Mouse (Mus musculus) kidney, postnatal 0 days (tissue): ENCODE data around the gene Dgkh. TPM values are rescaled to one million over a fixed set of nuclear protein-coding genes. Genes with fewer than 3 reads are reported as not detected.

Experiments
- ATAC-seq: fragments of 200-750 bp; cut with Nextera tagmentation; replicated peaks from 2 replicates; pipeline ENCODE4 v1.8.0; 2017; ENCODE audit warnings: low read depth, moderate number of reproducible peaks, moderate TSS enrichment, moderate library complexity; ENCODE audit not compliant: low FRiP score
- DNase-seq: peaks from one replicate; pipeline ENCODE4 v3.0.0-alpha.2; 2016; ENCODE audit warnings: low spot score
- H3K27ac ChIP-seq: fragments of 300-500 bp; sonication (generic); 2 replicates; pipeline ENCODE4 v1.5.1; 2014; ENCODE audit warnings: mild to moderate bottlenecking
- H3K27me3 ChIP-seq: fragments of 300-500 bp; sonication (generic); 2 replicates; pipeline ENCODE4 v1.6.1; 2014; ENCODE audit warnings: low read length, mixed read lengths; ENCODE audit not compliant: insufficient read depth
- H3K36me3 ChIP-seq: fragments of 300-500 bp; sonication (generic); 2 replicates; pipeline ENCODE4 v1.6.1; 2014; ENCODE audit warnings: low read length, mixed read lengths; ENCODE audit not compliant: insufficient read depth
- H3K4me1 ChIP-seq: fragments of 300-500 bp; sonication (generic); replicated peaks from 2 replicates; pipeline ENCODE4 v1.6.1; 2014; ENCODE audit warnings: antibody characterized with exemption, low read length, mixed read lengths; ENCODE audit not compliant: insufficient read depth
- H3K4me2 ChIP-seq: fragments of 300-500 bp; sonication (generic); 2 replicates; pipeline ENCODE4 v1.6.1; 2014; ENCODE audit warnings: mild to moderate bottlenecking, low read length, moderate library complexity, mixed read lengths
- H3K4me3 ChIP-seq: fragments of 300-500 bp; sonication (generic); replicated peaks from 2 replicates; pipeline ENCODE4 v1.5.1; 2014; ENCODE audit warnings: low read depth, low read length
- H3K9ac ChIP-seq: fragments of 300-500 bp; sonication (generic); 2 replicates; pipeline ENCODE4 v1.6.1; 2014; ENCODE audit warnings: low read depth, low read length
- H3K9me3 ChIP-seq: fragments of 300-500 bp; sonication (generic); replicated peaks from 2 replicates; pipeline ENCODE4 v1.6.1; 2016; ENCODE audit warnings: low read length, inconsistent platforms, mixed read lengths
- CTCF ChIP-seq: IDR thresholded peaks from 2 replicates; pipeline ENCODE4 v1.5.1; 2016; ENCODE audit warnings: antibody characterized with exemption, low read depth, mild to moderate bottlenecking, moderate library complexity
- WGBS: fragments of 180-500 bp; shearing (Covaris S2); extraction: QIAGEN DNeasy Blood & Tissue Kit; methylation state at CpG from one replicate; pipeline ENCODE4 v1.1.7; 2014; 5-methylcytosine and 5-hydroxymethylcytosine counted together
- polyA plus RNA-seq: library from polyadenylated mRNA; unstranded; fragments of >200 nt; fragmentation: Nextera tagmentation; extraction: Ambion mirVana; gene quantifications from 2 replicates; pipeline ENCODE4 v1.2.1, GENCODE M21; 2015

The Dgkh gene
- polyA plus RNA-seq, 1 experiment from 2014 or later, result 2.2 TPM

DNA sequence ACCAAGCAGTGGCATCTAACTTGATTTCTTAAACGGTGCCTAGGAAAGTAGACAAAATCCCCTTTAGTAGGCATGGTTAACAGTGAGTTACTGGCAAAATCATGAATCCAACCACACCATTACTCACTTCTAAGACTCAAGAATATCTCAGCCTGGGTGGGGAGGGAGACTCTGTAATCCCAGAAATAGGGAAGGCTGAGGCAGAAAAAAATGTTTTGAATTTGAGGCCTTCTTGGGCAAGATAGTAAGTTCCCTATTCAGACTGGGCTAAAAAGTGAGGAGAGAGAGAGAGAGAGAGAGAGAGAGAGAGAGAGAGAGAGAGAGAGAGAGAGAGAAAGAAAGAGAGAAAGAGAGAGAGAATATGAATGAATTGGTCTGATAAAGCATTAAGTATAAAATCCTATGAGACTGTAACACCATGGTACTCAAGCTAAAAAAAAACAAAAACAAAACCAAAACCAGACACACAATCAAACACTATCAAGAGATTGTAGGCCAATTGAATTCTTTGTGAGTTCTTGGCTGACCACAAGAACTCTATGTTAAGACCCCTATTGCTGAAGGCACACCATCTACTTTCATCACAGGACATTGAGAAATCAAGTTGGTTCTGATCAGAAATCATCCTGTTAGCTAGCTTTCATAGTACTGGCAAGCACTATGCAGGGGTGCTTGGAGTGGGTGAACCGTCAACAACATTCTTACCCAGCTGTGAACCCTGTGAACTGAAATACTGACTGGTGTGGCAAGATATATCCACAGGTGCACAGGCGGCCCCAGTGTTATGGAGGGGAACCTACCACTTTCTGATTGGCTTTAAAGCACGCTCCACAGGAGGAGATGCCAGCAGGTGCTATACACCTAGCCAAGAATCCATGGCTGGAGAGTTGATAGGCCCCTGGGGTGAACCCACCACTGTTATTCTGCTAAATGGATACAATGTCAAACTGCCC lies 101.4 kb downstream of the Dgkh start:
- Histone ChIP-seq H3K4me2 (no peak overlapping the region), H3K9me3 (no peaks in the 10 kb centered on the region), H3K27ac (no peak overlapping the region), H3K27me3 (no peaks in the 10 kb centered on the region), H3K9ac (no peak overlapping the region), H3K36me3 (no peaks in the 10 kb centered on the region), H3K4me1 (no peaks in the 10 kb centered on the region), H3K4me3 (no peak overlapping the region)
- no peak for ATAC-seq
- no peak for TF ChIP-seq CTCF
- DNase-seq, result no peak
- 91% methylated on average over 4 of the region's 4 CpGs for WGBS

DNA sequence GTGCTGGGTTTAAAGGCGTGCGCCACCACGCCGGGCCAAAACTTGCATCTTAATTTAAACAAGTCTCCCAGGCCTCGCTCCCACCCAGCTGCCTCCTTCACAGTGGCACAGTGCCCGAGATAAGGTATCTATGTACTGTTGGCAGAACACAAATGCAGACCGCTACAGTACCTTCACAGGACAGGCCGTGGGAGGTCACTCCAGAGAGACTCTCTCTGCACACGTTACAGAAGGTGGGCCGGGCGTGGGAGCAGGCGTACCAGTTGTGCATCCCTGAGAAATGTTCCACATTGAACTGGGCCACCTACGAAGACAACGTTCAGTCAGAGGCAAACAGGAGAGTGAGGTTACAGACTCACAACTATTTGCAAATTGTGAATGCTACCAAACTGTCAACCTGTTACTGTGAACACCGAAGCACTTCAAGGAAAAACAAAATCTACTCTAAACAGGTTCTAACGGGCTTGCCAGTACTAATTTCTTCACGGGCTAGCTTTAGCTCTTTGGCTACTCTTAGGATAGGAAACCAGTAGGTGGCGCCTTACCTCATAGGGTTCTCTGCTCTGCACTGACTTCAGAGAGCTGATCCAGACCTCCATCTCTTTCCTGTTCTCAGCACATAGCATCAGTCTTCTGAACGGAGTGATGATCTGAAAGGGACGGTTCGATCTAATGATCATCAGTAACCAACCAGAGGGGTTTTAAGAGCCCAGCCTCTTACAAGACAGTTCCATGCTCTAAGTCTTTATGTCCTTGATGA lies 104.9 kb downstream of the Dgkh start:
- Histone ChIP-seq H3K9ac (no peak overlapping the region), H3K9me3 (no peaks in the 10 kb centered on the region), H3K4me2 (no peak overlapping the region), H3K4me1 (no peaks in the 10 kb centered on the region), H3K27ac (no peak overlapping the region), H3K36me3 (peaks cover 8% of the 10 kb centered on the region; the same call in 1 of the 2 replicates), H3K4me3 (no peak overlapping the region), H3K27me3 (no peaks in the 10 kb centered on the region)
- peak; percentile 50; the same call in 1 of the 2 replicates for TF ChIP-seq CTCF
- ATAC-seq, result no peak
- 86% methylated on average over 21 of the region's 21 CpGs for WGBS
- DNase-seq, result peak; percentile 18

GRCm38 (mm10) chr14:78618883-78619295 lies 113.7 kb downstream of the Dgkh start:
- ATAC-seq (no peak), DNase-seq (no peak)
- WGBS, result 81% methylated on average over 9 of the region's 9 CpGs
- H3K4me1 ChIP-seq, result no peaks in the 10 kb centered on the region
- no peaks in the 10 kb centered on the region for H3K27me3 ChIP-seq
- no peak for TF ChIP-seq CTCF
- no peak overlapping the region for H3K9ac ChIP-seq
- H3K27ac ChIP-seq, result no peak overlapping the region
- H3K4me3 ChIP-seq, result no peak overlapping the region
- no peaks in the 10 kb centered on the region for H3K9me3 ChIP-seq
- H3K4me2 ChIP-seq, result no peak overlapping the region
- 0 out of 2 replicates have a peak, but pooled peaks cover 17% of the 10 kb centered on the region for H3K36me3 ChIP-seq

GRCm38 (mm10) chr14:78613569-78613968 lies 119.0 kb downstream of the Dgkh start:
- peak; percentile 66 for TF ChIP-seq CTCF
- 0 out of 2 replicates have a peak, but pooled peaks cover 2% of the 10 kb centered on the region for H3K36me3 ChIP-seq
- ATAC-seq (no peak), DNase-seq (peak; percentile 66)
- 83% methylated on average over 5 of the region's 5 CpGs for WGBS
- H3K27ac ChIP-seq, result no peak overlapping the region
- no peaks in the 10 kb centered on the region for H3K9me3 ChIP-seq
- no peaks in the 10 kb centered on the region for H3K27me3 ChIP-seq
- no peaks in the 10 kb centered on the region for H3K4me1 ChIP-seq
- no peak overlapping the region for H3K9ac ChIP-seq
- no peak overlapping the region for H3K4me3 ChIP-seq
- no peak overlapping the region for H3K4me2 ChIP-seq

GRCm38 (mm10) chr14:78612111-78612788 lies 120.3 kb downstream of the Dgkh start:
- H3K4me1 ChIP-seq, result no peaks in the 10 kb centered on the region
- no peak overlapping the region for H3K9ac ChIP-seq
- no peak overlapping the region for H3K4me3 ChIP-seq
- H3K27me3 ChIP-seq, result no peaks in the 10 kb centered on the region
- TF ChIP-seq CTCF, result no peak
- WGBS, result 64% methylated on average over 9 of the region's 9 CpGs
- ATAC-seq, result no peak
- H3K36me3 ChIP-seq, result 0 out of 2 replicates have a peak, but pooled peaks cover 5% of the 10 kb centered on the region
- no peak overlapping the region for H3K4me2 ChIP-seq
- H3K27ac ChIP-seq, result no peak overlapping the region
- DNase-seq, result no peak
- H3K9me3 ChIP-seq, result no peaks in the 10 kb centered on the region

DNA sequence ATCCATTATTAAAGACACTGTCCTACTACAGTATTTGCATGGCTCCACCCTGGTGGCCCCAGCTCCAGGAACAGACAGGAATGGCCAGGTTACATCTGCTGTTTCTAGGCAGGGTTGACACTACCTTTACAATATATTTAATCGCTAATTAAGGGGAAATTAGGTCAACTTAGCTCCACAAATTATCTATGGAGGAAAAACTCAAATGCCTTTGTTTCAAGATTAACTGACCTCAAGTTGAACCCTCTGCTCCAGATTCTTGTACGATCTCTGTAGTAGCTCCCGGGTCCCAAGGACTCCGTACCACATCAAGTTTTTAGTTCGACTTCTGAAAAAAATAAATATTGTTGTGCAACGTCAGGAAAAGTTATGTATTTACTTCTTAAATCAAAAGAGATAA lies 137.7 kb downstream of the Dgkh start:
- no peak for ATAC-seq
- Histone ChIP-seq H3K27ac (no peak overlapping the region), H3K4me1 (no peaks in the 10 kb centered on the region), H3K9me3 (no peaks in the 10 kb centered on the region), H3K4me3 (no peak overlapping the region), H3K9ac (no peak overlapping the region), H3K36me3 (peaks cover 35% of the 10 kb centered on the region), H3K4me2 (no peak overlapping the region), H3K27me3 (no peaks in the 10 kb centered on the region)
- WGBS, result 79% methylated on average over 6 of the region's 6 CpGs
- DNase-seq, result no peak
- no peak for TF ChIP-seq CTCF
